Mouse (Mus musculus): ENCODE measurements around the gene Tssk2.

DNA sequence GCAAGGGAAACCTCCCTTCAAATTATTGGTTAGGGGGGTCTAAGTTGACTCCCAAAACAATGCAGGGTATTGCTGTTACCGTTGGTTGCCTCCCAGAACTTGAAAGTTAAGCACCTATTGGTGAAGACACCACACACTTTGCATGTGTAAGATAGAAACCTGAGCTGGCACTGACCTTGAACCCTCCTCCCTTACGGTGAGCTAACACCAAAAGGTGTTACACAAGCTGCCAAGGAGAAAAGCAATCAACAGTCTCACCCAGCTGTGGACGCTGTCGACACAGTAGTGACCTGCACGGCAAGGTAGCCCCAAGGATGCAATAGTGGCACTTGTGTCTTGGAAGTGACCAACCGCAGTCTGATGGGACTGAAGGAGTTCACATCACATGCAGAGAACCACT is 14.3 kb upstream of the Tssk2 start:
- no peak for TF ChIP-seq CTCF (IDR thresholded peaks at IDR 0.05; ENCODE audit: extremely low read depth, insufficient read depth, insufficient read length, insufficient replicate concordance)
- TF ChIP-seq POLR2A (IDR thresholded peaks at IDR 0.05; ENCODE audit: low read depth, low read length), result no peak

Measured in spleen, adult 2 months (tissue).